Mouse (Mus musculus) neural tube, postnatal 0 days (tissue): Measurements from ENCODE around the gene AC141477.1. TPM values are rescaled to one million over a fixed set of nuclear protein-coding genes. Genes with fewer than 3 reads are reported as not detected.

Experiments used
- polyA plus RNA-seq: library from polyadenylated mRNA; unstranded; fragments of >200 nt; fragmentation: Nextera tagmentation; extraction: Ambion mirVana; gene quantifications from 2 replicates; pipeline ENCODE4 v1.2.1, GENCODE M21; 2015

AC141477.1 gene
- not detected in 2 replicates for polyA plus RNA-seq

DNA sequence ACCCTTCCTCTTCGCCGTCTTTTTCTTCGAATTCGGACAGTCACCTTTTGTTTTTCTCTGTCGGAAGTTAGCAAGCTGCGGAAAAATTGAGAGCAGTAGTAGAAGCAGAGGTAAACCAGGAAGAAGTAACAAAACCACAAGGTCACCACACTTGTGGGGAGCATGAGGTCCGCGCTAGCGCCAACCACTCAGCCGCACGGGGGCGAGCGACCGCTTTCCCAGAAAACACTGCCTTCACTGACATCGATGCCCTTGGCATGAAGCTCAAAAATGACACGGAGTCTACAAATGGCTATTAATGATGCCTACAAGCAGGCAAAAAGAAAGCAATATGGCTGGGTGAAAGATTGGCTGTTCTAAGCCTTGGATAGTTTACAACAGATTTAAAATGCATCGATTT is at the start of gene AC141477.1:
AC141477.1 (minus strand) TSS at position 164 of the 400 bp plus-strand sequence.

GRCm38 (mm10) chr10:76468203-76469162 is 28.2 kb upstream of the AC141477.1 start, which contains the start of the genes Mcm3ap and Ybey:
Gene Mcm3ap, plus strand, starts transcription at chr10:76468927.
Gene Ybey, minus strand, starts transcription at chr10:76469114.

DNA sequence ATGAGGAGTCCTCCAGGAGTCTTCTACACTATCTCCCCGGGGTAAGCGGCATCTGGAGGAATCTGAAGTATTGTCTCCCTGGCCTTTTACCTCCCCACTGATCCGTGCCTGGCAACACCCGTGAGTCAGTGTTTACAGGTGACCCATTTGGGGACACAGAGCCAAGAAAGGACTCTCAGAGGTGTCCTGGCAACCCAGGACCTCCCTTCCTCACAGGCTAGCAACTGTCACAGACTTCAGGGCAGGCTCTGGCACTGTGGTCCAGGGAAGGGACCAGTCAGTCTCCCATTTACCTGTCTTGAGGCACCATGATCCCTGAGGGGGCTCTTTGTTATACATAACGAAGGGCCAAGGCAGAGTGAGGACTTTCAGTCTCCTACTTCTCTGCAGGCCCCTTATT is 8.6 kb upstream of the AC141477.1 start, which contains the start of gene 2610028H24Rik:
2610028H24Rik (plus strand) TSS at position 231 of the 400 bp plus-strand sequence.

DNA sequence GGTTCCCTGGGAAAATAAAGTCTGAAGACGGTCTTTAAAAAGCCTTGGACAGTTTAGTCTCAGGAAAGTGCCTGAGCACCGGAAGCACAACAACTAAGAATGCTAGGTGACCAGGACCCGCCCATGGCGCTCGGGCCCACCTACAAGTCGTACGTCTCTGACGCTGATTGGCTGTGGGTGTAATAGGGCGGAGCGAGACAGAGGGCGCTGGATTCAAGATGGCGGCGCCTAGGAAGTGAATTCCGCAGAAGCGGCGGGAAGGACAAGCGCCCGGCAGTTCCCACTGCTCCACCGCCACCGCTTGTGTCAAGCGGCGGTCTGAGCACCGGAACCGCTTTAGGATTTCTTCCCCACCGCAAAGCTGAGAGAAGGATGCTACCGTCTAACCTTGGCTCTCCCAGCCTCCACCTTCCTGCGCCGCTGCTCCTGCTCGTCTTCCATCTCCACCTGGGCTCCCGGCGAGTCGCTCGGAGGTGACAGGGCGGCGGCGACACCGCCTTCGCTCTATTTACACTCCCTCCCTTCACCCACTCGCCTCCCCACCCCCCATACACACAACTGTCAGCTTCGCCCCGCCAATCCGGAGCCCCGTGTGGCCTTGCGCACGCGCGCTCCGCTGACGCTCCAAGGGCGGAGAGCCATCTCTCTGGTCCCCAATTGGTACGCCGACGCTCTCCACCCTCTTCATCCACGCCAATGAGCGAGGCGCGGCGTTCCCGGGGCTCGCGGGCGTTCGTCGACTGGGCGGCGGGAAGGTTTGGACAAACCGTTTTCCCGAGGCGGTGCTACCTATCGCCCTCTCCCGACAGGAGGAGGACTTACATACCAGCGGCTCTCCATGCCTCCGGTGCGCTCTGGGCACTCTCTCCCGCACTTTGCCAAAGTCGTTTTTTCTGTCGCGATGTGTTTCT is 2.2 kb upstream of the AC141477.1 start, which contains the start of gene Pcnt:
Pcnt (minus strand) TSS at position 609 of the 911 bp plus-strand sequence.

Other genes starting within 250 kb of the AC141477.1 start
- gene Prmt2, start 202.6 kb downstream of the AC141477.1 start, polyA plus RNA-seq = 231 and 271 TPM in 2 replicates
- 35.8 and 42.6 TPM in 2 replicates for gene S100b, start 186.6 kb downstream of the AC141477.1 start, polyA plus RNA-seq
- 14.0 and 17.5 TPM in 2 replicates for gene Dip2a, start 95.2 kb downstream of the AC141477.1 start, polyA plus RNA-seq
- 3.9 and 5.4 TPM in 2 replicates for gene Pcnt, start 2.3 kb upstream of the AC141477.1 start, polyA plus RNA-seq
- not detected in 2 replicates for gene 2610028H24Rik, start 8.6 kb upstream of the AC141477.1 start, polyA plus RNA-seq
- 46.6 and 50.0 TPM in 2 replicates for gene Mcm3ap, start 28.5 kb upstream of the AC141477.1 start, polyA plus RNA-seq
- 4.1 and 4.3 TPM in 2 replicates for gene Ybey, start 28.7 kb upstream of the AC141477.1 start, polyA plus RNA-seq
- 31.1 and 36.7 TPM in 2 replicates for gene Lss, start 91.1 kb upstream of the AC141477.1 start, polyA plus RNA-seq
- gene Spatc1l, start 121.8 kb upstream of the AC141477.1 start, polyA plus RNA-seq = not detected in 2 replicates
- 0.13 and 0.18 TPM in 2 replicates for gene Ftcd, start 135.2 kb upstream of the AC141477.1 start, polyA plus RNA-seq
- 32.1 and 42.3 TPM in 2 replicates for gene Col6a2, start 183.2 kb upstream of the AC141477.1 start, polyA plus RNA-seq